ENCODE assay signal across 8 mouse cellular contexts in the genomic region with DNA sequence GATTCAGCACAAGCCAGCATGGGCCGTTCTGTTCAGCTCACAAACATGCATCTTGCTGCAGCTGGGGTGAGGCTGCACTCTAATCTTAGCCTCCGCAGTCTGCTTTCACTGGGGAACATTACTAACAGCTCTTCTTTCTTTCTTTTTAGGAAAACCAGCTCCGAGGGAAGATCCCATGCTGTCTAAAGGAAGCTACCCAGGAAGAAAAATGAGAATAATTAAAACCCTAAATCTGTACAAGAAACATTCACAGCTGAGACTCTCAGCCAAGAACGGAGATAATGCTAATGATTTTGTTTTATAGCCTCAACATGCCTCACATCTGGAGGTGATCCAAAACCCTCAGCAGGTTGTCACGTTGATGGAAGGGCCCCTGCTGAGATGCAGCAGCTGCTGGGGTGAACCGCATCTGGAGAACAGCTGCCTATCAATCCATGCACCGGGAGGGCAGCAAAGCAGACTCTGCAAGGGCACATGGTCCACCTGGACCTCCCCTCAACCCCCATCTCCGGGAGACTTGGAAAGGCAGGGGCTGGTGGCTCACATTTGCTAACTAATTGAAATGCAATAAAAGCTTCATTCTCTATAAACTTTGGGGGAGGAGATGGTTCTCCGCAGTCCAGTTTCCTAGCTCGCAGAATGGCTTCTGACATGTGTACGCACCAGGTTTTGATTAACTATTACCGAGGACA.
DNase-seq lines count a peak whose midpoint lies in the region; ATAC-seq and TF ChIP-seq lines count a peak whose summit lies in the region.

No protein-coding gene starts in this region.

- H3K9me3 ChIP-seq in lung, postnatal 0 days (ENCODE audit: low read length): no peaks in the 10 kb centered on the region
- H3K9me3 ChIP-seq in midbrain, embryonic 15.5 days: no peaks in the 10 kb centered on the region

- H3K27me3 ChIP-seq in lung, postnatal 0 days (replicated peaks; ENCODE audit: insufficient read depth, low read length): no peaks in the 10 kb centered on the region
- H3K27me3 ChIP-seq in midbrain, embryonic 15.5 days (replicated peaks): no peaks in the 10 kb centered on the region

- no peak overlapping the region for H3K4me2 ChIP-seq in lung, postnatal 0 days (replicated peaks; ENCODE audit: low read depth, low read length)
- H3K4me2 ChIP-seq in midbrain, embryonic 15.5 days: peak overlapping the region; percentile 10; the same call in 1 of the 2 replicates

- peak; percentile 8 for DNase-seq in lung, postnatal 0 days (ENCODE audit: low spot score)
- no peak for DNase-seq in lung, postnatal 36 days
- peak; percentile 39 to 41 for DNase-seq in frontal cortex, postnatal 14 days (ENCODE audit: low spot score in 2 of 2)
- peak; percentile 57 to 85 for DNase-seq in layer of hippocampus, adult 2 months (ENCODE audit: low spot score in 2 of 2)
- peak; percentile 35 for DNase-seq in yolk sac, embryonic 10.5 days (ENCODE audit: low spot score)
- no peak for DNase-seq in natural killer cell, adult 2 months (ENCODE audit: low spot score in 2 of 2)
- DNase-seq in adrenal gland, adult 2 months: no peak

- no peaks in the 10 kb centered on the region for H3K36me3 ChIP-seq in lung, postnatal 0 days (ENCODE audit: insufficient read depth, low read length)
- no peaks in the 10 kb centered on the region for H3K36me3 ChIP-seq in midbrain, embryonic 15.5 days (replicated peaks)

- no peaks in the 10 kb centered on the region for H3K4me1 ChIP-seq in lung, postnatal 0 days (ENCODE audit: insufficient read depth, low read depth, low read length)
- H3K4me1 ChIP-seq in midbrain, embryonic 15.5 days: peaks cover 15% of the 10 kb centered on the region

- ATAC-seq in lung, postnatal 0 days: no peak
- peak; percentile 80 for ATAC-seq in midbrain, embryonic 15.5 days (replicated peaks)

- TF ChIP-seq CTCF in lung, postnatal 0 days (IDR thresholded peaks at IDR 0.05): no peak
- no peak for TF ChIP-seq CTCF in layer of hippocampus, adult 2 months (conservative IDR thresholded peaks at IDR 0.05)

- H3K4me3 ChIP-seq in lung, postnatal 0 days (ENCODE audit: low read depth, low read length): no peak overlapping the region
- no peak overlapping the region; the same call in 1 of the 2 replicates for H3K4me3 ChIP-seq in layer of hippocampus, adult 2 months
- H3K4me3 ChIP-seq in midbrain, embryonic 15.5 days: no peak overlapping the region

- no peak for TF ChIP-seq EP300 in lung, postnatal 0 days (IDR thresholded peaks at IDR 0.05)

- H3K27ac ChIP-seq in lung, postnatal 0 days (ENCODE audit: low read length): no peak overlapping the region
- H3K27ac ChIP-seq in layer of hippocampus, adult 2 months: peak overlapping the region; percentile 52
- H3K27ac ChIP-seq in midbrain, embryonic 15.5 days: peak overlapping the region; percentile 46; the same call in 1 of the 2 replicates

- H3K9ac ChIP-seq in lung, postnatal 0 days (replicated peaks; ENCODE audit: low read depth): no peak overlapping the region
- H3K9ac ChIP-seq in midbrain, embryonic 15.5 days: no peak overlapping the region

- 27% methylated on average over 12 of the region's 12 CpGs for WGBS in lung, postnatal 0 days
- WGBS in midbrain, embryonic 15.5 days: 21% methylated on average over 12 of the region's 12 CpGs

Comparison
In these comparisons a context has a peak if more than half of its experiments do, and no peak if none do; other contexts are left out.
1. DNase-seq: peak in lung, postnatal 0 days (single experiment), frontal cortex, postnatal 14 days (2 of 2), layer of hippocampus, adult 2 months (2 of 2) and yolk sac, embryonic 10.5 days (single experiment); none in lung, postnatal 36 days (single experiment), natural killer cell, adult 2 months (0 of 2) and adrenal gland, adult 2 months (single experiment).